Mouse (Mus musculus) heart, postnatal 0 days (tissue): ENCODE results near the gene Emilin2. TPM values are rescaled to one million over a fixed set of nuclear protein-coding genes. Genes with fewer than 3 reads are reported as not detected.

Source experiments
- ATAC-seq: fragments of 200-750 bp; cut with Nextera tagmentation; 2 replicates; pipeline ENCODE4 v1.8.0; 2017; ENCODE audit warnings: low read depth, moderate number of reproducible peaks, moderate library complexity; ENCODE audit not compliant: insufficient read depth
- DNase-seq: peaks from one replicate; pipeline ENCODE4 v3.0.0-alpha.2; 2016; ENCODE audit warnings: low spot score
- H3K27ac ChIP-seq: fragments of 300-500 bp; sonication (generic); 2 replicates; pipeline ENCODE4 v1.5.1; 2014; ENCODE audit warnings: low read depth, mild to moderate bottlenecking
- H3K27me3 ChIP-seq: fragments of 300-500 bp; sonication (generic); 2 replicates; pipeline ENCODE4 v1.6.1; 2014; ENCODE audit warnings: low read length, mixed read lengths; ENCODE audit not compliant: control insufficient read depth, insufficient read depth
- H3K36me3 ChIP-seq: fragments of 300-500 bp; sonication (generic); replicated peaks from 2 replicates; pipeline ENCODE4 v1.6.1; 2014; ENCODE audit warnings: low read length, mixed read lengths; ENCODE audit not compliant: control insufficient read depth, insufficient read depth
- H3K4me1 ChIP-seq: fragments of 300-500 bp; sonication (generic); 2 replicates; pipeline ENCODE4 v1.6.1; 2014; ENCODE audit warnings: antibody characterized with exemption; ENCODE audit not compliant: control insufficient read depth, insufficient read depth
- H3K4me2 ChIP-seq: fragments of 300-500 bp; sonication (generic); 2 replicates; pipeline ENCODE4 v1.6.1; 2014; ENCODE audit warnings: low read depth, mild to moderate bottlenecking, low read length, moderate library complexity
- H3K4me3 ChIP-seq: fragments of 300-500 bp; sonication (generic); 2 replicates; pipeline ENCODE4 v1.5.1; 2014; ENCODE audit warnings: low read depth, low read length
- H3K9ac ChIP-seq: fragments of 300-500 bp; sonication (generic); replicated peaks from 2 replicates; pipeline ENCODE4 v1.6.1; 2014; ENCODE audit warnings: low read depth, low read length, mixed read lengths
- H3K9me3 ChIP-seq: fragments of 300-500 bp; sonication (generic); replicated peaks from 2 replicates; pipeline ENCODE4 v1.6.1; 2016; ENCODE audit warnings: low read length; ENCODE audit not compliant: control insufficient read depth
- CTCF ChIP-seq: IDR thresholded peaks from 2 replicates; pipeline ENCODE4 v1.5.1; 2016; ENCODE audit warnings: antibody characterized with exemption, control low read depth, low read depth
- EP300 ChIP-seq: IDR thresholded peaks from 2 replicates; pipeline ENCODE4 v1.6.1; 2016; ENCODE audit warnings: antibody characterized with exemption, low read depth
- WGBS: fragments of 180-500 bp; shearing (Covaris S2); extraction: QIAGEN DNeasy Blood & Tissue Kit; methylation state at CpG from one replicate; pipeline ENCODE4 v1.1.7; 2014; 5-methylcytosine and 5-hydroxymethylcytosine counted together
- polyA plus RNA-seq: library from polyadenylated mRNA; unstranded; fragments of >200 nt; fragmentation: Nextera tagmentation; extraction: Ambion mirVana; gene quantifications from 2 replicates; pipeline ENCODE4 v1.2.1, GENCODE M21; 2015
- total RNA-seq: library from RNA; depleted of rRNA; stranded (reverse); fragments of >200 nt; gene quantifications from 2 replicates; pipeline ENCODE4 v1.2.3, GENCODE M21; 2014; ENCODE audit warnings: low replicate concordance; rRNA removed

Emilin2 gene
- 86.4 and 107 TPM in 2 replicates for total RNA-seq
- polyA plus RNA-seq: 58.5 and 65.3 TPM in 2 replicates

GRCm38 (mm10) chr17:71311340-71312171 lies at the start of gene Emilin2:
Gene Emilin2 (minus strand): TSS chr17:71311978.
- peak within 1 kb of the TSS; percentile 75 for H3K4me3 ChIP-seq
- WGBS: 10% methylated on average over 20 of the region's 20 CpGs
- ATAC-seq (no peak), DNase-seq (peak; percentile 45)
- peak within 1 kb of the TSS; percentile 93 for H3K4me2 ChIP-seq
- H3K9me3 ChIP-seq: no peaks in the 10 kb centered on the region
- no peak within 1 kb of the TSS for H3K27ac ChIP-seq
- TF ChIP-seq EP300: no peak
- peak; percentile 63 for TF ChIP-seq CTCF
- no peaks in the 10 kb centered on the region for H3K36me3 ChIP-seq
- H3K9ac ChIP-seq: peak within 1 kb of the TSS; percentile 74
- H3K4me1 ChIP-seq: peaks cover 14% of the 10 kb centered on the region
- 0 out of 2 replicates have a peak, but pooled peaks cover 3% of the 10 kb centered on the region for H3K27me3 ChIP-seq

GRCm38 (mm10) chr17:71355526-71355925 lies 43.7 kb upstream of the Emilin2 start:
- no peak overlapping the region for H3K4me3 ChIP-seq
- DNase-seq: no peak
- H3K27me3 ChIP-seq: no peaks in the 10 kb centered on the region
- no peak overlapping the region for H3K4me2 ChIP-seq
- no peaks in the 10 kb centered on the region for H3K4me1 ChIP-seq
- H3K36me3 ChIP-seq: peaks cover 52% of the 10 kb centered on the region
- TF ChIP-seq CTCF (no peak), EP300 (no peak)
- ATAC-seq: no peak
- no peak overlapping the region for H3K27ac ChIP-seq
- H3K9ac ChIP-seq: no peak overlapping the region
- WGBS: 85% methylated on average over 3 of the region's 3 CpGs
- H3K9me3 ChIP-seq: no peaks in the 10 kb centered on the region; the same call in 1 of the 2 replicates

- Histone ChIP-seq H3K4me3 (no peak overlapping the region), H3K36me3 (peaks cover 52% of the 10 kb centered on the region), H3K9ac (no peak overlapping the region), H3K27ac (no peak overlapping the region), H3K27me3 (no peaks in the 10 kb centered on the region), H3K9me3 (no peaks in the 10 kb centered on the region), H3K4me1 (no peaks in the 10 kb centered on the region), H3K4me2 (no peak overlapping the region)
- no peak for DNase-seq
- TF ChIP-seq CTCF (no peak), EP300 (no peak)
- 92% methylated on average over 11 of the region's 11 CpGs for WGBS
- no peak for ATAC-seq
Measured at GRCm38 (mm10) chr17:71354205-71354604, 42.4 kb upstream of the Emilin2 start.

GRCm38 (mm10) chr17:71348188-71348587 lies 36.4 kb upstream of the Emilin2 start:
- H3K27me3 ChIP-seq: no peaks in the 10 kb centered on the region
- no peak for ATAC-seq
- H3K9ac ChIP-seq: no peak overlapping the region
- no peaks in the 10 kb centered on the region for H3K9me3 ChIP-seq
- TF ChIP-seq CTCF (no peak), EP300 (no peak)
- H3K4me2 ChIP-seq: no peak overlapping the region
- H3K4me3 ChIP-seq: no peak overlapping the region
- DNase-seq: no peak
- no peak overlapping the region for H3K27ac ChIP-seq
- no peaks in the 10 kb centered on the region for H3K4me1 ChIP-seq
- WGBS: 88% methylated on average over 3 of the region's 3 CpGs
- H3K36me3 ChIP-seq: peaks cover 67% of the 10 kb centered on the region

- no peak overlapping the region for H3K4me3 ChIP-seq
- no peak overlapping the region for H3K27ac ChIP-seq
- H3K9me3 ChIP-seq: no peaks in the 10 kb centered on the region
- peaks cover 20% of the 10 kb centered on the region for H3K36me3 ChIP-seq
- DNase-seq: no peak
- H3K4me2 ChIP-seq: no peak overlapping the region
- no peak overlapping the region for H3K9ac ChIP-seq
- no peaks in the 10 kb centered on the region for H3K27me3 ChIP-seq
- H3K4me1 ChIP-seq: no peaks in the 10 kb centered on the region
- 84% methylated on average over 3 of the region's 3 CpGs for WGBS
- ATAC-seq: no peak
- TF ChIP-seq CTCF (no peak), EP300 (no peak)
Measured at GRCm38 (mm10) chr17:71342006-71342405, 30.2 kb upstream of the Emilin2 start.
